Mouse (Mus musculus): ENCODE results near the gene Jagn1. TPM values are rescaled to one million over a fixed set of nuclear protein-coding genes. Genes with fewer than 3 reads are reported as not detected.

The Jagn1 gene
- total RNA-seq, 2 experiments from 2014 or later = 42.8 to 48.0 TPM

- no peak for DNase-seq (ENCODE audit: extremely low spot score in 1 of 2, low spot score in 1 of 2)
Measured at GRCm38 (mm10) chr6:113472061-113472460, 29.7 kb downstream of the Jagn1 start.

- DNase-seq (ENCODE audit: extremely low spot score in 1 of 2, low spot score in 1 of 2) = no peak
Measured at GRCm38 (mm10) chr6:113473246-113473645, 30.9 kb downstream of the Jagn1 start.

GRCm38 (mm10) chr6:113473715-113474114 is 31.3 kb downstream of the Jagn1 start:
- DNase-seq (ENCODE audit: extremely low spot score in 1 of 2, low spot score in 1 of 2) = no peak

GRCm38 (mm10) chr6:113477353-113477752 is 35.0 kb downstream of the Jagn1 start:
- DNase-seq (ENCODE audit: extremely low spot score in 1 of 2, low spot score in 1 of 2) = no peak

- DNase-seq (ENCODE audit: extremely low spot score in 1 of 2, low spot score in 1 of 2) = no peak
Measured at GRCm38 (mm10) chr6:113478906-113479305, 36.5 kb downstream of the Jagn1 start.

- no peak for DNase-seq (ENCODE audit: extremely low spot score in 1 of 2, low spot score in 1 of 2)
Measured at GRCm38 (mm10) chr6:113480555-113481373, 38.4 kb downstream of the Jagn1 start.

- DNase-seq (ENCODE audit: extremely low spot score in 1 of 2, low spot score in 1 of 2) = peak in 1 of 2 experiments; percentile 41
Measured at GRCm38 (mm10) chr6:113482477-113483099, 40.2 kb downstream of the Jagn1 start.

- DNase-seq (ENCODE audit: extremely low spot score in 1 of 2, low spot score in 1 of 2) = peak; percentile 78 to 81
Measured at GRCm38 (mm10) chr6:113483100-113483615, 40.8 kb downstream of the Jagn1 start, which contains the start of gene Creld1. Gene Creld1 (plus strand): TSS chr6:113483297.

GRCm38 (mm10) chr6:113483729-113484128 is 41.4 kb downstream of the Jagn1 start:
- no peak for DNase-seq (ENCODE audit: extremely low spot score in 1 of 2, low spot score in 1 of 2)

- no peak for DNase-seq (ENCODE audit: extremely low spot score in 1 of 2, low spot score in 1 of 2)
Measured at GRCm38 (mm10) chr6:113487125-113487576, 44.8 kb downstream of the Jagn1 start.

GRCm38 (mm10) chr6:113489410-113489809 is 47.0 kb downstream of the Jagn1 start:
- no peak for DNase-seq (ENCODE audit: extremely low spot score in 1 of 2, low spot score in 1 of 2)

- peak; percentile 34 to 37 for DNase-seq (ENCODE audit: extremely low spot score in 1 of 2, low spot score in 1 of 2)
Measured at GRCm38 (mm10) chr6:113492101-113492864, 49.9 kb downstream of the Jagn1 start.

GRCm38 (mm10) chr6:113494258-113494788 is 52.0 kb downstream of the Jagn1 start:
- peak; percentile 68 to 69 for DNase-seq (ENCODE audit: extremely low spot score in 1 of 2, low spot score in 1 of 2)

- no peak for DNase-seq (ENCODE audit: extremely low spot score in 1 of 2, low spot score in 1 of 2)
Measured at GRCm38 (mm10) chr6:113495071-113495675, 52.8 kb downstream of the Jagn1 start.

Small RNA genes within 50 kb of the gene (microRNA-seq; reads per million reads assigned to microRNA genes)
- 0 reads per million in 2 experiments for gene Gm24387

Other genes with a start within 250 kb of the Jagn1 start
- gene Lhfpl4, start 247.2 kb upstream of the Jagn1 start, total RNA-seq (2021) = 10 to 100 TPM; 73.2 to 84.9 TPM
- 10 to 100 TPM; 15.7 to 17.3 TPM for gene Mtmr14, start 204.7 kb upstream of the Jagn1 start, total RNA-seq (2021)
- 10 to 100 TPM; 17.5 to 18.9 TPM for gene Cpne9, start 160.3 kb upstream of the Jagn1 start, total RNA-seq (2021)
- 10 to 100 TPM; 32.2 to 35.1 TPM for gene Brpf1, start 135.4 kb upstream of the Jagn1 start, total RNA-seq (2021)
- gene Ogg1, start 115.6 kb upstream of the Jagn1 start, total RNA-seq (2021) = 1 to 10 TPM; 7.8 to 8.2 TPM
- gene Camk1, start 98.6 kb upstream of the Jagn1 start, total RNA-seq (2021) = 10 to 100 TPM; 46.7 to 51.6 TPM
- 10 to 100 TPM; 50.1 to 53.2 TPM for gene Tada3, start 64.7 kb upstream of the Jagn1 start, total RNA-seq (2021)
- 100 to 1,000 TPM; 320 to 364 TPM for gene Arpc4, start 64.5 kb upstream of the Jagn1 start, total RNA-seq (2021)
- 10 to 100 TPM; 13.1 to 20.7 TPM for gene Ttll3, start 53.3 kb upstream of the Jagn1 start, total RNA-seq (2021)
- gene Rpusd3, start 23.2 kb upstream of the Jagn1 start, total RNA-seq (2021) = 10 to 100 TPM; 32.7 to 32.9 TPM
- gene Cidec, start 6.8 kb upstream of the Jagn1 start, total RNA-seq (2021) = not detected
- gene Il17re, start 15.9 kb downstream of the Jagn1 start, total RNA-seq (2021) = under 1 TPM; 0.22 to 0.52 TPM
- gene Il17rc, start 28.9 kb downstream of the Jagn1 start, total RNA-seq (2021) = 1 to 10 TPM; 6.0 to 6.3 TPM
- gene Creld1, start 40.7 kb downstream of the Jagn1 start, total RNA-seq (2021) = 100 to 1,000 TPM; 104 to 117 TPM
- gene Prrt3, start 59.4 kb downstream of the Jagn1 start, total RNA-seq (2021) = 10 to 100 TPM; 54.7 to 57.0 TPM
- 10 to 100 TPM; 76.8 to 85.4 TPM for gene Emc3, start 89.1 kb downstream of the Jagn1 start, total RNA-seq (2021)
- gene Fancd2, start 89.1 kb downstream of the Jagn1 start, total RNA-seq (2021) = 1 to 10 TPM; 1.4 to 2.3 TPM
- under 1 TPM; 0.20 to 0.80 TPM for gene Fancd2os, start 158.1 kb downstream of the Jagn1 start, total RNA-seq (2021)
- gene Brk1, start 162.2 kb downstream of the Jagn1 start, total RNA-seq (2021) = 100 to 1,000 TPM; 228 to 246 TPM
- gene Vhl, start 181.4 kb downstream of the Jagn1 start, total RNA-seq (2021) = 10 to 100 TPM; 47.3 to 52.3 TPM
- 10 to 100 TPM; 16.9 to 21.9 TPM for gene Irak2, start 195.9 kb downstream of the Jagn1 start, total RNA-seq (2021)

All from layer of hippocampus, postnatal 25 days (tissue).